Mouse (Mus musculus) adrenal gland, adult 8-10 months (tissue): Measurements from ENCODE around the gene Trnau1ap. TPM values are rescaled to one million over a fixed set of nuclear protein-coding genes. Genes with fewer than 3 reads are reported as not detected.
A peak's percentile ranks its signal among the peaks of the same experiment; 100 is the strongest.
"Not testable (repeated sequence)": the region's sequence is repeated elsewhere in the genome, so short reads cannot be mapped to it uniquely, and the experiment has no call there.

Experiments used
- DNase-seq: peaks from one replicate; pipeline ENCODE4 v3.0.0; 2022
- total RNA-seq, 4 experiments: library from RNA; stranded (reverse); gene quantifications; 2 replicates each; pipeline ENCODE4 v1.2.4; 2022

The Trnau1ap gene
- total RNA-seq, 4 experiments from 2014 or later, result 29.4 to 44.1 (median 41.8) TPM

DNA sequence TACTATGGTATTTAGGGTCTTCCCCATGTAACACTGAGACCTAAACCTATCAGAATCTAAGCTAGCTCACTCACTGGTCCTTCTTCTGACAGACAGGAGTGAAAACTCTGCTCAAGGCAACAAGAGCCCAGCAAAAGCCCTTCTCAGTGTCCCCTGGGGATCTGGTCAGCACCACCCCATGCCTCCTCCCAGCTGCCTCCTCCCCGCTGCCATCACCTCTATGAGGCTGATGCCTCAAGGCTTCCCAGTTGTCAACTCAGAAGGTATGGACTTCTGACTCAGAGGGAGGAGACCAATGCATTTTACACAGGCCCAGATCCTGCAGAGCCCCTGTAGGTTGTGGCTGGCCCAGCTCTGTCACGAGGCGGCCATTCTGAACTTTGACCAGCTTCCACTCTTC, 12.1 kb upstream of the Trnau1ap start:
- DNase-seq, result no peak

DNA sequence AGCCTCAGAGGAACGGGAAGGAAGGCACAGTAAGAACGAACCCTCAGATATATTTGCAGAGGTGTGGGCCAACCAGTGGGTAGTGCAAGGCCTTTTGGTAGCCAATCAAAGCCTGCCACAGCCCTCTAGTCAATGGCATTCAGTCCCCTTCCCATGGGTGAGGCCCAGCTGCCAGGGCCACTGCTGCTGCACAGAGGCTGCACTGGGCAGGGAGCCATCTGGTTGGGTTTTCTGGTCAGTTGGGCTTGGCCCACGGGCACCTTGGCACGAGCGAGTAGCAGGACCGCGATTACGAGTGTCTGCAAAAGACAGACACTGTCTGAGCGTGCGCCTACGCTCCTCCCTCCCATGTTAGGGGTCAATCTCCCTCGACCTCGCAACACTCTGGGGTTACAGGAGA, 9.6 kb upstream of the Trnau1ap start:
- DNase-seq, result no peak

GRCm38 (mm10) chr4:132332880-132333279, 3.5 kb upstream of the Trnau1ap start:
- no peak for DNase-seq

GRCm38 (mm10) chr4:132331960-132332359, 2.6 kb upstream of the Trnau1ap start:
- no peak for DNase-seq

- no peak for DNase-seq
These were observed 557 bp upstream of the Trnau1ap start for GRCm38 (mm10) chr4:132329835-132330354.

DNA sequence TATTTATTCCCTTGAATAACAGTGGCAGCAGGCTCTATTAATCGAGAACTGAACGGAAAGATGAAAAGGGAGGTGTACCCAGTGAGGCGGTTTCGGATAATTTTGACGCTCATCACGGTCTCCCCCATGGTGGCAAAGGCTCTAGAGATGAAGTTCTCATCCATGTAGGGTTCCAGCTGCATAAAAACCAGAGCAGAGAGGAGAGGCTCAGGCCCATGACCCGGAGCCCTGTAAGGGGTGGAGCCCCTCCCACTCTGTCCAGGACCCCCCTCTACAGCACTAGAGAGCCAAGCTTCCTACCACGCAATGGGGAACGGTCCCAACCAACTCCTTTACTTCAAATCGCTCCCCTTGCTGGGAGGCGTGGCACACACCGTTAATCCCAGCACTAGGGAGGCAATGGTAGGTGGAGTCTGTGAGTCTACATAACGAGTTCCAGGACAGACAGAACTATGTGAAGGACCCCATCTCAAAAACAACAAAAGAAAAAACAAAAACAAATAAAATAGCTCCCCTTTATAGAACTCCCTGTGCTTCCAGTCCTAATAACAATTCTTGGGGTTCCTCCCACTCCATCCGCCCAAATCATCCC, 851 bp downstream of the Trnau1ap start:
- DNase-seq, result no peak

DNA sequence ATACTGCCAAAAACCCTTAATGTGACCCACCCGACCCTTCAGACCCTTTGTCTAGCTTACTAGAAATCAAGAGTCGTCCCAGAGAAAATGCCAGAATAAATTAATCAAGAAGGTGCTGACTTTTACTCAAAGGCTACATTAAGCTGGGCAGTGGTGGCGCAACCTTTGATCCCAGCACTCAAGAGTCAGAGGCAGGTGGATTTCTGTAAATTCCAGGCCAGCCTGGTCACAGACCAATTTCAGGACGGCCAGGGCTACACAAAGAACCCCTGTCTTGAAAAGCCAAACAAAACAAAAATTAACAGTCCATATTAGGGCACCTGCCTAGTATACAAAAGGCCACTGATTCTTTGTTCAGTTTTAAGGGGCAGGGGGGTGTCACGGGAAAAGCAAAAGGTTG, 2.9 kb downstream of the Trnau1ap start:
- DNase-seq, result no peak

- no peak for DNase-seq
These were observed 13.6 kb downstream of the Trnau1ap start for GRCm38 (mm10) chr4:132315711-132316110.

GRCm38 (mm10) chr4:132312627-132313026, 16.7 kb downstream of the Trnau1ap start:
- no peak for DNase-seq

DNA sequence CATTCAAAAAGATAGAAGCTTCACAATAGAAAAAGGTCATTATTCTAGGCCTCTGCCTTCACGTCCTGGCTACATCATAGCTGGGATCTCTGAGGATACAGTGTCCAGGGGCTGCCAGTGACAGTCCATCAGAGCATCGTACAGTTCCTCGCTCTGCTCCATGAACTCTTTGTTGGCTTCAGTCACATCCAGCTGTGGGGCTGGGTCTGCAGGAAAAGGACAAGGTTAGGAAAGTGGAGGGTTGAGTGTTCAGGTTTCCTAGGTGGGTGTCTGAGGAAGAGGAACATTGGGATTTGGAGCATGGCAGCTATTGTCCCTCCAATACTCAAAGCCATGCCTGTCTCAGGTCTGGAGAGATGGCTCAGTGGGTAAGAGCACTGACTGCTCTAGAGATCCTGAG, 17.5 kb downstream of the Trnau1ap start:
- DNase-seq, result no peak

DNA sequence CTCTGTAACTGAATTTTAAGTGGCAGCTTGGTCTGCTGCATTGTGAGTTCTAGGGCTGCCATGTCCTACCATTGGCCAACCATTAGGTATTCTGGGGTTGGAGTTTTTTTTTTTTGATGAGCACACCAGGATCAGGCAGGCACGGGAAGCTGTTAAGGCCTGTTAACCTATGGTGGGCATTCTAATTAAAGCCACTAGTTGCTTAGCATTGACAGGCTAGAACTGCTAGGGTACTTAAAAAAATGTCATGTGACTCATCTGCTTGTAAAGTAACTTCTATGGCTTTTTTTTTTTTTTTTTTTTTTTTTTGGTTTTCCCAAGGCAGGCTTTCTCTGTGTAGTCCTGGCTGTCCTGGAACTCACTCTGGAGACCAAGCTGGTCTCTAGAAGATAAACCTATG, 18.1 kb downstream of the Trnau1ap start:
- DNase-seq, result no peak

GRCm38 (mm10) chr4:132309849-132310472, 19.4 kb downstream of the Trnau1ap start:
- DNase-seq, result no peak

DNA sequence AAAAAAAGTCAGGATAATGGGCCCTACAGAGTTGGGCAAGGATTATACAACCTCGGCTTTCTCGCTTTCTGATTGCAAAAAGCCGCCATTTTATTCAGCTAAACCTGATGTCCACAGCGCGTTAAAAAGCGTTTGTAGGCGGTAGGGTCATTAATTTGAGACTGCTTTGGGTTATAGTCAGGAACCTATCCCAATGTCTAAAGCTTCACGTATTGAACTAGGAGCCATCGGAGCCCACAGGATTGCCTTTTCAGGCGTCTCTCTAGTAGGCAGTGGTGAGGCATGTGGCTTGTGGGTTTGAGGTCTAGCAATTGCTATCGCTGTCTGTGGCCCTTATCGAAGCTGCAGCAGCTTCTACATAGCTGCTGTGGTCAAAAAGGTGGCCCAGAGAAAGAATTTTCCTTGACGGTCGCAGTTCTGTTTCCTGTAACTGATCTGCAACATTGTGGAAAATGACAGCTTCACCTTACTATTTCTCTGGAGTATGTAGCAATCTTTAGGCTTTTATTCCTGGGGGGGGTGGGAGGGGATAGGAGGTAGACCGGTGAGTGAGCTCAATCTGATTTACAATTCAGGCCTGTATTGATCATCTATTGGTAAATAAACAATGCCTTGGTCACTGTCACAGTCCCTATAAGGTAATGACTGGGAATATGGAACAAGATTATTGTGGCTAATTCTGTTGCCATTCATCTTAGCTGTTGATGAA, 20.0 kb downstream of the Trnau1ap start:
- no peak for DNase-seq

- peak; percentile 88 for DNase-seq
These were observed 20.8 kb downstream of the Trnau1ap start for GRCm38 (mm10) chr4:132308437-132309139.

DNA sequence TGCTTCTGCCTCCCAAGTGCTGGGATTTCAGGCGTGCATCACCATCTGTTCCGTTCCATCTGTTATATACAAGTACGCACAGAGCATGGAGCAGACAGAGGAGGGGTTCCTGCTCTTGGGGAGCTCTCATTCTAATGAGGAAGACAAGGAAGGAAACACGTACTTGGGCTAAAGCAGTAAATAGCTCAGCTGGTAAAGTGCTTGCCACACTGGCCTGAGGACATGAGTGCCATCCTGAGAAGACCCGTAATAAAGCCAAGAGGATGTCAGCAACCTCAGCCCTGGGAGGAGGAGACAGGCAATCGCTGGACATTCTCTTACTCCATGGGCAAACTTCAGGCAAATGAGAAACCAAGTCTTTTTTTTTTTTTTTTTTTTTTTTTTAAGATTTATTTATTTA, 23.3 kb downstream of the Trnau1ap start:
- no peak for DNase-seq

GRCm38 (mm10) chr4:132305276-132305675, 24.1 kb downstream of the Trnau1ap start:
- DNase-seq, result no peak

DNA sequence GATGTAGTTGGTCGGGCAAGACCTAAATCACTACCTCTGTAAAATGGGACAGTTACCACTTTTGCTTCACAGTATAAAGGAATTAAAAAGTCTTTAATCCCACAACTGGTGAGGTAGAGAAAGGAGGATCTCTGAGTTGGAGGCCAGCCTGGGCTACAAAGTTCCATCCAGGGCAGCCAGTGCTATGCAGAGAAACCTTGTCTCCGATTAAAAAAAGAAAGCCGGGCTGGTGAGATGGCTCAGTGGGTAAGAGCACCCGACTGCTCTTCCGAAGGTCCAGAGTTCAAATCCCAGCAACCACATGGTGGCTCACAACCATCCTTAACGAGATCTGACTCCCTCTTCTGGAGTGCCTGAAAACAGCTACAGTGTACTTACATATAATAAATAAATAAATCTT, 25.9 kb downstream of the Trnau1ap start:
- DNase-seq, result not testable (repeated sequence)

GRCm38 (mm10) chr4:132302939-132303479, 26.3 kb downstream of the Trnau1ap start, which contains the start of gene Rab42:
Rab42 (minus strand) TSS chr4:132303385.
- DNase-seq, result peak; percentile 21

DNA sequence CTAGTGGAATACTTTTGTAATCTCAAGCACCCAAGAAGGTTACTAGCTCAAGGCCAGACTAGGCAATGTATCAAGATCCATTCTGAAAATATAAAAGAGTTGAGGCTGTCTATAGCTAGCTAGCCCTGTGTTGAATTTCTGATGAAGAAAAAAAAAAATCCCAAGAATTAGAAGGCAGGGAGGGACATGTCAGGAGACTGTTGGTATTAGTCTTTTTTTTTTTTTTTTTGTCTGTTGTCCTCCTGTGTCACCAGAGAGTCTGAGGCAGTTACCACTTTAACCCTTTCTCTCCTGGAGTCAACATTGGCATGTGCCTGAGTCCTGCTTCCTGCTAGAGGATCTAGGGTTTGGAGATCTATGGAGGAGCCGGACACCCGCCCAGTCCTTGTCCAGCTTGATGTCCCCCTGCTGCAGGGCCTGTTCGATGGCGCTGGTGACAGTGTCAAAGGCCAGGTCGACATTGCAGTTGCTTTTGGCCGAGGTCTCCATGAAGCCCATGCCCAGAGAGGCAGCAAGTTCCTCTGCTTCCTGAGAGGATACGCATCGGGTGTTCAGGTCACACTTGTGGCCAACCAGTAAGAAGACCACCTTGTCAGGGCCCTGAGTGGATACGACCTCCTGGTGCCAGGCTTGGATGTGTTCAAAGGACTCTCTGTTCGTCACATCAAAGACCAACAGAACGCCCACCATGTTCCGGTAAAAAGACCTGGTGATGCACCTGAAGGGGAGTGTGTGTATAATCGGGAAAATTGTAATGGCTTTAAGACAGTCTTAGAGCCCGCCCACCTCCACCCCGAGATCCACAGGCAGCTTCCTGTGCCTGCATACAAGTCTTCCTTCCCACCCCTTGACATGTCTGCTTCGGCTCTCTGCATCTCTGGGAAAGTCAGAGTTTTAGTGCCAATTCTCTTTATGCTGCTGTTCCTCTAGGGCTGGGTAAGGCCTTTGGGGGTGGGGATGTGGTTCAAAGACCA, 27.1 kb downstream of the Trnau1ap start:
- DNase-seq, result no peak

- DNase-seq, result no peak
These were observed 27.9 kb downstream of the Trnau1ap start for GRCm38 (mm10) chr4:132301486-132301885.

- DNase-seq, result no peak
These were observed 29.5 kb downstream of the Trnau1ap start for GRCm38 (mm10) chr4:132299849-132300248.
